Mouse (Mus musculus): ENCODE measurements at regions not wholly inside any gene's neighbourhood (a gene's known extent, or its start where the extent isn't known, plus 50 kb on each side); places are given as distances from the start of the nearest gene placed in this dataset.

DNA sequence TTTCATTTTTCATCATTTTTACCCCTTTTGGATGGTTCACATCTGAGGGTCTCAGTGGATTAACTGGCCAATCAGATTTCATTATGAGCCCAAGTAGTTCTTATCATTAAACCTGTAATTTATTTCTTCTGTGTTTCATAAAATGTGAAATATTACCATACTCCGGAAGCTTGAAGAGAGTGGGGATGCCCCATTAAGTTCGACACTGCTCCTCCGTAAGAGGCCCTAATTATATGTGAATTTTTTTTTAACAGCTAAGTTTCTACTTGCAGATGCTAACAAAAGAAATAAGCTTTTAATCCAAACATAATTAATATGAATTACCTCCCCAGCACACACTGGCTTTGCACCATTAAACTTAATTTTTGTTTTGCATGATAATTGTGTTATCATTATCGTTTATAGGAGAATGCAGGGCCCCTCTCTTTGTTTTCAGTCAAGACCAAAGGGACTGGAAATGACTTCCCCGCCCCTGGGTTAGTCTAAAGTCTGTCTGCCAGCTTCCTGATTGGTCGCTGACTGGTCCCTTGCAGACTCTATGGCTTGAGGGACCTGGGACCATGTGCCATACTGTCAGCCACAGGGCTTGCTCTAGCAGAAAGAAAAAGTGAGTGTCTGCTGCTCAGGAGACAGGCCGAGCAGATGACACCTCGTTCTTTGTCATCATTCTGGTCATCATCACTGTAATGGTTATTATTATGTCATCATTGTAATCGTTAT is 270.9 kb upstream of the Zfp703 start:
- no peak for TF ChIP-seq POLR2A (IDR thresholded peaks at IDR 0.05; ENCODE audit: insufficient read depth, low read length)
- no peak for TF ChIP-seq EP300 (IDR thresholded peaks at IDR 0.05; ENCODE audit: insufficient read depth, low read depth, low read length)
